Mouse (Mus musculus) embryonic fibroblast, embryonic 13.5 days (primary cell): ENCODE measurements around the gene Pmfbp1.

Source experiments
- CTCF ChIP-seq: IDR thresholded peaks from 2 replicates; pipeline ENCODE4 v1.5.1; 2011; ENCODE audit warnings: mild to moderate bottlenecking, control low read depth, low read length, moderate library complexity, borderline replicate concordance; ENCODE audit not compliant: insufficient read depth
- POLR2A ChIP-seq: IDR thresholded peaks from 2 replicates; pipeline ENCODE4 v1.6.1; 2011; ENCODE audit warnings: low read depth, mild to moderate bottlenecking, control low read depth, low read length, moderate library complexity

DNA sequence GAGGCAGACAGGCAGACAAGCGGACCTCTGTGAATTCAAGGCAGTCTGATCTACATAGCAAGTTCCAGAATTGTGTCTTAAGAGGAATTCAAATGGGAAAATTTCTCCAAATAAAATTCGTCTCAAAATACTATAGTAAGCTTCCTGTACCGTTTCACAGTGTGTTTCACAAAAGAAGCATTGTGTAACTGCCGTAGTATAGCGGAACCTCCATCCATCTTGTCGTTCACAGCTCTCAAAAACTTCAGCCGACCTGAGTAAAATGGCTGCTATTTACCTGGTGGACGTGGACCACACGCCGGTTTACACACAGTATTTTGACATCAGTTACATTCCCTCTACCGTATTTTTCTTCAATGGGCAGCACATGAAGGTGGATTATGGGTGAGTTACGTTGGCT lies 77.3 kb downstream of the Pmfbp1 start:
- no peak for TF ChIP-seq CTCF
- TF ChIP-seq POLR2A = no peak
